Mouse (Mus musculus) E14TG2a.4 (cell line): ENCODE results near the gene Luzp2.

Experiments used
- H3K27me3 ChIP-seq: 2 replicates; pipeline ENCODE4 v1.6.1; 2014; ENCODE audit warnings: low read length, control low read depth; ENCODE audit not compliant: insufficient read depth
- H3K36me3 ChIP-seq: 2 replicates; pipeline ENCODE4 v1.6.1; 2014; ENCODE audit warnings: low read length, control low read depth; ENCODE audit not compliant: insufficient read depth
- H3K4me1 ChIP-seq: replicated peaks from 2 replicates; pipeline ENCODE4 v1.6.1; 2014; ENCODE audit warnings: low read depth, low read length, control low read depth
- H3K4me3 ChIP-seq: replicated peaks from 2 replicates; pipeline ENCODE4 v1.5.1; 2014; ENCODE audit warnings: mild to moderate bottlenecking, low read length
- H3K9me3 ChIP-seq: 2 replicates; pipeline ENCODE4 v1.6.1; 2014; ENCODE audit warnings: low read length, control low read depth
- CTCF ChIP-seq: conservative IDR thresholded peaks from 2 replicates; pipeline ENCODE4 v1.5.1; 2014; ENCODE audit warnings: low read length
- NANOG ChIP-seq: IDR thresholded peaks from 2 replicates; pipeline ENCODE4 v1.6.1; 2014; ENCODE audit warnings: borderline replicate concordance, low read length, mixed read lengths
- POU5F1 ChIP-seq: IDR thresholded peaks from 2 replicates; pipeline ENCODE4 v1.6.1; 2014; ENCODE audit warnings: low read length, borderline replicate concordance

Gene Luzp2

DNA sequence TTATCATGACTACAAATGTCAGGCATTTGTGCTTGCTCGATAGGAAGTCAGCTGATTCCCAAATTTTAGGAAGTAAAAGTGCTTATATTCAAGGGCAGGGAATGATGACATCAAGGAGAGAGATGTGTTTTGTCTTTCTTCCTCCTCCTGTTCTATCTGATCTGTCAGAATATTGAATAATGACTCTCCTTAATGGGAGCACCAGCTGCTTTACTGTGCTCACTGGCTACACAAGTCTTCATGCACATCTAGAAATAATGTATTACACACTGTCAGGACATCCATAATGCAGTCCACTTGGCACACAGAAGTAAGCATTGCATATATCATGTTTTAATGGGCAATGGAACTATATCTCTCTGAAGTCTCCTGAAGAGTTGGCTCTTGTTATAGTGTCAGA lies 17.6 kb downstream of the Luzp2 start:
- Histone ChIP-seq H3K36me3 (no peaks in the 10 kb centered on the region), H3K4me3 (no peak overlapping the region), H3K9me3 (no peaks in the 10 kb centered on the region), H3K4me1 (no peaks in the 10 kb centered on the region), H3K27me3 (no peaks in the 10 kb centered on the region)
- TF ChIP-seq NANOG (no peak), CTCF (no peak), POU5F1 (no peak)

DNA sequence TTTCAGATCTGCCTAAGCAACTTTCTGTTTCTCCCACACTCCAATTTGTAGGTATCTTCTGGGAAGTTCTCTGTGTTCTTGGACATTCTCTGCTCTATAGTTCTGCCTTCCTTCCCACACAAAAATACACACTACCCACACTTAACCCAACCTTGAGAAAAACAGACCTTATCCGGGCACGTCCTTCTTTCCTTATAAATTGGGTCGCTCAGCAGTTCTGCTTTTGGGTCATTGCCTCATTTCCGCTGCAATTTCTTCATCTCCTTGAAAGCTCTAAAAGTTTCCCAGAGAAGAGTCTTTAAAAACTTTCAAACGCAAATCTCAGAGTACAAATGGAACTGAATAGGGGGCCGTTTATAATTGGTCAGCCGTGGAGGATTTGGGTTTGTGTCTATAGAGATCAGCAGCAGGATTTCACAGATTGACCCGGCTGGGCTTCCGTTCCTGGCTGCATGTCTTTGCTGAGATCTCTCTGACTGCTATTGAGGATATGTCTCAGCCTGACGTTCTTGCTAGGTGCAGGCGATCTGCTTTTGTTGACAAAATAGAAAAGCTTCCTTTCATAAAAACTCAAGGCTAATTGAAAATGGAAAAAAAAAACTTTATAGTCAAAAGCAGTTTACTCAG lies 26.0 kb downstream of the Luzp2 start:
- Histone ChIP-seq H3K9me3 (no peaks in the 10 kb centered on the region), H3K4me3 (no peak overlapping the region), H3K36me3 (no peaks in the 10 kb centered on the region), H3K4me1 (no peaks in the 10 kb centered on the region), H3K27me3 (no peaks in the 10 kb centered on the region)
- no peak for TF ChIP-seq POU5F1
- no peak for TF ChIP-seq NANOG
- no peak for TF ChIP-seq CTCF

DNA sequence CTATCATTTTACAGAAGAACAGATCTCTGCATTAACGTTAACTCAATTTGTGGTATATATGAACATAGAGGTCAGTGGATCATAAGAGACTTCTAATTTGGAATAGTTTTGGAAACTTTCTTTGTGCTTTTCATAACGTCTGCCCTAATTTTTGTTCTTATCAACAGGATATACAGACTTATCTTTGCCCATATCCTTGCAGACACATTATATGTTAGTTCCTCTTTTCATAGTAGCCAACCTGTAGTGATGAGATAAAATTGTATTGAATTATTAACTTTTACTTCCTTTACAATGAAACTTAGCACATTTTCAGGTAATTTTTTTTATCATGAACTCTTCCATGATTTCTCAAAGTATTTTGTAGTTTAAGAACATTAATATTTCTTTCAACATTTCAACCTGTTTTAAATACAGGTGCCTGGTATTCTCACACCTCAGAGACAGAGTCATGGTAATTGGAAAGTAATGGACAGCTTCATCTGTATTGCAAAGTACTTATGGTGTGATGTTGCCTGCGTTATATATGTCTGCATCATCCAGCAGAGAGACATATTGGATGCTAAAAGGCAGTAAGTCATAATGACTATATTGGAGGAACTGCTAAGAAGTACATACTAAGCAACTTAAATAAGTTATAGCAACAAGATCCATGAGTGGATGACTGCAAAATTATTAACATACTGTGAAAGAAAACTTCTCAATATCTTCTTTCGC lies 43.8 kb downstream of the Luzp2 start:
- Histone ChIP-seq H3K4me3 (no peak overlapping the region), H3K36me3 (no peaks in the 10 kb centered on the region), H3K9me3 (no peaks in the 10 kb centered on the region), H3K4me1 (no peaks in the 10 kb centered on the region), H3K27me3 (no peaks in the 10 kb centered on the region)
- TF ChIP-seq NANOG: no peak
- TF ChIP-seq POU5F1: no peak
- no peak for TF ChIP-seq CTCF

DNA sequence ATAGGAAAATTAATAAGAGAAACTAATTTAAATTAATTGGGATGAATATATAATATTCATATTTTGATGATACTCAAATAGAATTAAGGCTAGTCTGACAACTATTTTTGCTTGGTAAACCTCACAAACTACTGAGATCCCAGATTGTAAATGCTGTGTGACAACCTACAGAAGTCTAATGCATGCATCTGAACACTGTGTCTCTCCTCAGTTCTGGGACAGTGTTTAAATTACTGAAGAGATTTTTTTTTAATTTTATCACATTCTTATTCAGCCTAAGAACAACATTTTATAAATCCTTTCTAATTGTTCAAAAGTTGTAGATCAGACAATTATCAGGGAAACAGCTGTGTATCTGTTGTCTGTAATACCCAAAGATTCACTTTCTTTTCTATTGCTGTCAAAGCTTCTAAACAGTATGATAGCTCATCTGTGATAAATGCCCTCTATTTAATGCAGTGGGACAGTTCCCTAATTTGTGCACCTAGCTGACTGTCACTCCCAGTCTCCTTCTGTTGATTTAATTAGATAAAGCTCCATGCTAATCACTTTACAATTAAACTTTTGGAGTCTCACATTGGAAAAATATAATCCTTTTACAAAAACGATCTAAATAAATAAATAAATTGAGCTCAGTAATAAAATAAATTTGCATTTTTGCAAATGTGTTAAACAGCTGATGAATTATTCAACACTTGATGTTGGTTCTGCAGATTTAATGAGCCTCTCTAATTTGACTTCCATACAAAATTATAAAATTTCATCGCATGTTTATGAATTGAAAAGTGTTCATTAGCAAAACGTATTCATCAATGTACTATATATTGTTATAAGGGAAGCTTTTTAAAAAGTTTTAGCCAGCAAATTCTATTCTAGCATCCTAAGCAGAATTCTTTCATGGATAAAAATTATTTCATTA lies 58.7 kb downstream of the Luzp2 start:
- no peaks in the 10 kb centered on the region for H3K36me3 ChIP-seq
- TF ChIP-seq CTCF (no peak), POU5F1 (no peak)
- no peaks in the 10 kb centered on the region for H3K27me3 ChIP-seq
- H3K4me3 ChIP-seq: no peak overlapping the region
- no peaks in the 10 kb centered on the region for H3K9me3 ChIP-seq
- H3K4me1 ChIP-seq: no peaks in the 10 kb centered on the region

DNA sequence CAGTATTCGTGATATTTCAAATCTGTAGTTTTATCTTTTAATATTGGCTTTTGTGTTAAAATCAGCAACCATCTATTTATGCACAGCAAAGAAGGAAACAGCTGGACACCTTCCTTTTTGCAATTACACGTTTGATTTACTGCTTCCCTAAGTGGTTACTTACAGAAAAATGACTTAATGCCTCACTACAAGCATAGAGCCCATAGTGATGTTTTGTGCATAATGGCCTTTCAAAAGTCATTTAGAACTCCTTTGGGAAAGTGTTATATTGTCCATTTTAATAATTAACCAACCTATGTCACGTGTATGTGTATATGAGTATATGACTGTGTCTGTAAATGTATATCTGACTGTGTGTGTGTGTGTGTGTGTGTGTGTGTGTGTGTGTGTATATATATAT lies 63.3 kb downstream of the Luzp2 start:
- TF ChIP-seq NANOG (no peak), POU5F1 (no peak), CTCF (no peak)

DNA sequence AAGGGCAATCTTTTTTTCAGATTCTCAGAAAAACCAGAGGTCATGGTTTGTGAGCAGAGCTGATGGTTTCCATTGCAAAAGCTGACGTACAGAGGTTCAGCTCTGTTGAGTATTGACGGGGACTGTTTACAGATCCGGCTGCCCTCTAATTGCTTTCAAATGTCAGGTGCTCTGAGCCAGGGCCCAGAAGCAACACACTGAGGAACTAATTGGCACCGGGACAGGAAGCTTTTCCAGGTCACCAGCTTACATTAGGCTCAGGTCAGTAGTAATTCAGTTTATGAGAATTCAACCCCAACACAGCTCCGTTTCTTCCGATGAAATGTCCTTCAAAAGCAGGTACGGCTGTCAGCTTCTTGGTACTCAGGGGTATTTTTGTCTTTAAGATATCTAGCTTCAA lies 74.7 kb downstream of the Luzp2 start:
- H3K4me3 ChIP-seq: no peak overlapping the region
- no peaks in the 10 kb centered on the region for H3K4me1 ChIP-seq
- no peaks in the 10 kb centered on the region for H3K27me3 ChIP-seq
- TF ChIP-seq NANOG (no peak), CTCF (no peak), POU5F1 (no peak)
- no peaks in the 10 kb centered on the region for H3K9me3 ChIP-seq
- no peaks in the 10 kb centered on the region for H3K36me3 ChIP-seq

More for the DNA sequence above, 63.3 kb downstream of the Luzp2 start:
- Histone ChIP-seq H3K4me3 (no peak overlapping the region), H3K27me3 (no peaks in the 10 kb centered on the region), H3K9me3 (no peaks in the 10 kb centered on the region), H3K36me3 (no peaks in the 10 kb centered on the region), H3K4me1 (no peaks in the 10 kb centered on the region)

DNA sequence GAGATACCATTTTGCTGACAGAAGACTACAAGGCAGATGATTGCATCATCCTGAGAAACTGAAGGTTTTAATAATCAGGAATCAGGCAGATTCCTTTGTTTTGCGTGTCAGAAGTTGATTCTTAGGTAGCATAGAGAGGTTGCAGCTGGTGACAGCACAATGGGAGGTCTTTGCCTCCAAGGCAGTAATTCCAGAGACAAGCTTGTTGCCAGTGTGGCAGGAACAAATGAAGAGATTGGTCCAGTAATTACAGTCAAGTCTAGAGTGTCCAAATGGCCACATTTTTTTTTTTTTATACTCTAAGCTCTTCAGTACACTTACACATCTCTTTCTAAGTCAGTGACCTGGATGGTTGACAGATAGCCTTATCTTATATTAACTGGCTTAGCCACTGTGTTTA lies 78.7 kb downstream of the Luzp2 start:
- no peak for TF ChIP-seq CTCF
- no peak for TF ChIP-seq POU5F1
- TF ChIP-seq NANOG: no peak
- Histone ChIP-seq H3K9me3 (no peaks in the 10 kb centered on the region), H3K4me1 (no peaks in the 10 kb centered on the region), H3K36me3 (no peaks in the 10 kb centered on the region), H3K4me3 (no peak overlapping the region), H3K27me3 (no peaks in the 10 kb centered on the region)

DNA sequence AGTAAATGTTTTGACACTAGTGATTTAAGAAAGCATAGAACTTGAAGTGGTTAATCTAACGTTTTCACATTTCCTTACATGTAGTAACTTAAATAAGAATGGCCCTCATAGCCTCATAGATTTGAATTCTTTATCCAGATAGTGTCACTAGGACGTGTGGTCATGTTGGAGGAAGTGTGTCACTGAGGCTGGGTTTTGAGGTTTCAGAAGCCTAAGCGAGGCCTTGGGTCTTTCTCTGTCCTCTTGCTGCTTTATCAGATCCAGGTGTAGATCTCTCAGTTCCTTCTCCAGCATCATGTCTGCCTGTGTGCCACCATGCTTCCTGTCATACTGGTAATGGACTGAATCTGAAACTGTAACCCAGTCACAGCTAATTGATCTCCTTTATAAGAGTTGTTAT lies 86.7 kb downstream of the Luzp2 start:
- Histone ChIP-seq H3K36me3 (no peaks in the 10 kb centered on the region), H3K4me3 (no peak overlapping the region), H3K27me3 (no peaks in the 10 kb centered on the region), H3K9me3 (no peaks in the 10 kb centered on the region), H3K4me1 (no peaks in the 10 kb centered on the region)
- TF ChIP-seq NANOG (no peak), CTCF (no peak), POU5F1 (no peak)
